Mouse (Mus musculus) forebrain, embryonic 15.5 days (tissue): ENCODE data around the gene Ttll13. TPM values are rescaled to one million over a fixed set of nuclear protein-coding genes. Genes with fewer than 3 reads are reported as not detected.
A peak's percentile ranks its signal among the peaks of the same experiment; 100 is the strongest.

Experiments
- ATAC-seq: fragments of 200-750 bp; cut with Nextera tagmentation; replicated peaks from 2 replicates; pipeline ENCODE4 v1.8.0; 2017; ENCODE audit warnings: mild to moderate bottlenecking, moderate TSS enrichment, moderate library complexity
- H3K27ac ChIP-seq: fragments of 300-500 bp; sonication (generic); replicated peaks from 2 replicates; pipeline ENCODE4 v1.5.1; 2015; ENCODE audit warnings: mild to moderate bottlenecking, inconsistent platforms
- H3K27me3 ChIP-seq: fragments of 300-500 bp; sonication (generic); 2 replicates; pipeline ENCODE4 v1.6.1; 2015; ENCODE audit warnings: inconsistent platforms
- H3K36me3 ChIP-seq: fragments of 300-500 bp; sonication (generic); 2 replicates; pipeline ENCODE4 v1.6.1; 2015; ENCODE audit warnings: mild to moderate bottlenecking, inconsistent platforms
- H3K4me1 ChIP-seq: fragments of 300-500 bp; sonication (generic); 2 replicates; pipeline ENCODE4 v1.6.1; 2015; ENCODE audit warnings: inconsistent platforms
- H3K4me2 ChIP-seq: fragments of 300-500 bp; sonication (generic); replicated peaks from 2 replicates; pipeline ENCODE4 v1.6.1; 2015; ENCODE audit warnings: mild to moderate bottlenecking, inconsistent platforms
- H3K4me3 ChIP-seq: fragments of 300-500 bp; sonication (generic); 2 replicates; pipeline ENCODE4 v1.5.1; 2015; ENCODE audit warnings: mild to moderate bottlenecking, inconsistent platforms
- H3K9ac ChIP-seq: fragments of 300-500 bp; sonication (generic); replicated peaks from 2 replicates; pipeline ENCODE4 v1.6.1; 2015; ENCODE audit warnings: mild to moderate bottlenecking, inconsistent platforms
- H3K9me3 ChIP-seq: fragments of 300-500 bp; sonication (generic); 2 replicates; pipeline ENCODE4 v1.6.1; 2016; ENCODE audit warnings: inconsistent platforms
- WGBS: fragments of 180-500 bp; shearing (Covaris S2); methylation state at CpG from one replicate; pipeline ENCODE4 v1.1.7; 2015; ENCODE audit warnings: mixed read lengths; 5-methylcytosine and 5-hydroxymethylcytosine counted together
- polyA plus RNA-seq: library from polyadenylated mRNA; unstranded; fragments of >200 nt; fragmentation: Nextera tagmentation; extraction: Ambion mirVana; gene quantifications from 2 replicates; pipeline ENCODE4 v1.2.1, GENCODE M21; 2015

Ttll13 gene
- polyA plus RNA-seq, 1 experiment from 2014 or later, result 1.1 TPM

GRCm38 (mm10) chr7:80276374-80276773 lies 30.2 kb downstream of the Ttll13 start:
- Histone ChIP-seq H3K36me3 (peaks cover 80% of the 10 kb centered on the region), H3K27me3 (no peaks in the 10 kb centered on the region), H3K4me1 (peaks cover 4% of the 10 kb centered on the region; the same call in 1 of the 2 replicates), H3K4me3 (no peak overlapping the region), H3K27ac (no peak overlapping the region), H3K9ac (no peak overlapping the region), H3K4me2 (no peak overlapping the region), H3K9me3 (peaks cover 11% of the 10 kb centered on the region; the same call in 1 of the 2 replicates)
- no peak for ATAC-seq
- 99% methylated on average over 4 of the region's 4 CpGs for WGBS

- Histone ChIP-seq H3K4me3 (no peak overlapping the region), H3K4me2 (no peak overlapping the region), H3K9me3 (peaks cover 3% of the 10 kb centered on the region; the same call in 1 of the 2 replicates), H3K4me1 (no peaks in the 10 kb centered on the region), H3K9ac (no peak overlapping the region), H3K27ac (no peak overlapping the region), H3K27me3 (no peaks in the 10 kb centered on the region), H3K36me3 (peaks cover 76% of the 10 kb centered on the region)
- ATAC-seq, result no peak
- 88% methylated on average over 10 of the region's 10 CpGs for WGBS
These were observed 33.9 kb downstream of the Ttll13 start for GRCm38 (mm10) chr7:80280032-80280431.

GRCm38 (mm10) chr7:80280998-80281397 lies 34.8 kb downstream of the Ttll13 start:
- Histone ChIP-seq H3K27me3 (no peaks in the 10 kb centered on the region), H3K9ac (no peak overlapping the region), H3K36me3 (peaks cover 78% of the 10 kb centered on the region), H3K4me3 (no peak overlapping the region), H3K9me3 (no peaks in the 10 kb centered on the region), H3K4me1 (no peaks in the 10 kb centered on the region), H3K4me2 (no peak overlapping the region), H3K27ac (no peak overlapping the region)
- ATAC-seq, result no peak
- 94% methylated on average over 2 of the region's 2 CpGs for WGBS

DNA sequence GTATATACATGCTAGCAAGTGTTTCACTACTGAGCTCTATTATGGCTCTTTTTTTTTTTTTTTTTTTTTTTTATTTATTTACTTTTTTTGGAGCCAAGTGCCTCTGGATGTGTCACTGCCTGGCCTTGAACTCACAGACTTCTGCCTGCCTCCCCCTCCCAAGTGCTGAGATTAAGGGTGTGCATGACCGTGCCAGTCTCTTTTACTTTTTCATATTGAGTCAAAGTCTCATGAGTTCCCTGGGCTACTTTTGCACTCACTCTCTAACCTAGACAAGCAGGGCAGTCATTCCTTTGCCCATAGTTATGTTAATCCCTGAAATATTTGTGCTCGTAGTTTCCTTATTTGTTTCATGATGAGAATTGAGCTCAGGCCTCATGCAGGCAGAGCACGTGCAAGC lies 35.5 kb downstream of the Ttll13 start:
- H3K4me3 ChIP-seq, result no peak overlapping the region
- WGBS, result 85% methylated on average over 3 of the region's 3 CpGs
- H3K36me3 ChIP-seq, result peaks cover 78% of the 10 kb centered on the region
- no peaks in the 10 kb centered on the region for H3K4me1 ChIP-seq
- no peaks in the 10 kb centered on the region for H3K27me3 ChIP-seq
- H3K9me3 ChIP-seq, result no peaks in the 10 kb centered on the region
- H3K27ac ChIP-seq, result no peak overlapping the region
- no peak overlapping the region for H3K9ac ChIP-seq
- ATAC-seq, result no peak
- no peak overlapping the region for H3K4me2 ChIP-seq

- no peak for ATAC-seq
- WGBS, result 95% methylated on average over 3 of the region's 3 CpGs
- Histone ChIP-seq H3K9ac (no peak overlapping the region), H3K4me1 (no peaks in the 10 kb centered on the region), H3K4me2 (no peak overlapping the region), H3K27ac (no peak overlapping the region), H3K9me3 (no peaks in the 10 kb centered on the region), H3K4me3 (no peak overlapping the region), H3K36me3 (peaks cover 79% of the 10 kb centered on the region), H3K27me3 (no peaks in the 10 kb centered on the region)
These were observed 37.2 kb downstream of the Ttll13 start for GRCm38 (mm10) chr7:80283226-80283918.

DNA sequence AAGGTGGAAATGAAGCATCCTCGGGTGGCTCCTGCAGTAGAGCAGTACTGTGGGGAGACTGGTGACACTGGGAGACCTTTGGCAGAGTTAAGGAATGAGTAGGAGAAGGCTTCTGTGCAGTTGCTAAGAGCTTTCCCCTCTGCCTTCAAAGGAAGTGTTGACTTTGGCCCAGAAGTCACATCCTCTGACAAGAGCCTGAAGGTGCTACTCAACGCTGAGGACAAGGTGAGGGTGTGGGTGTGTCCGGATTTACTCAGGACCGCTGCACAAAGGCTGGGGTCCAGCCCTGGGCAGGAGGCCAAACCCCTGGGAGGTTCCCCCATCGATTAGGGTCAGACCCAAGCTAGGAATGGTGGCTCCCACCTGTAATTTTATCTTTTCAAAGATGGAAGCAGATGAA lies 38.2 kb downstream of the Ttll13 start:
- ATAC-seq, result no peak
- Histone ChIP-seq H3K27ac (no peak overlapping the region), H3K4me3 (no peak overlapping the region), H3K27me3 (no peaks in the 10 kb centered on the region), H3K9ac (no peak overlapping the region), H3K4me1 (no peaks in the 10 kb centered on the region), H3K9me3 (no peaks in the 10 kb centered on the region), H3K4me2 (no peak overlapping the region), H3K36me3 (peaks cover 78% of the 10 kb centered on the region)
- WGBS, result 92% methylated on average over 5 of the region's 5 CpGs

DNA sequence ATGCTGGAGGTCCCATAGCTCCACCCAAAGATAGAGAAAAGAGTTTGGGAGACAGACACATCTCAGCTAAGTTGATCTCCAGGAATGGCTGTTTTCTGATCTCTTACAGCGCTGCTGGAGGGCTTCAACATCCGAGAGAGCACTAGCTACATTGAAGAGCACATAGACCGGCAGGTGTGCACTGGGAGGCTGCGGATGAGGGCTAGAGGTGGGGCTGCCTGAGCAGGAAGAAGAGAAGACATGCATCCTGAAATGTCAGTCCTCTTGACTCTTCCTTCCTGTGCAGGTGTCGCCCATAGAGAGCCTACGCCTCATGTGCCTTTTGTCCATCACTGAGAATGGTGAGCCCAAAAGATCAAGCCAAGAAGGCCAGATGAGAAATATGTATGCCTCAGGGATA lies 39.5 kb downstream of the Ttll13 start:
- 95% methylated on average over 6 of the region's 6 CpGs for WGBS
- Histone ChIP-seq H3K4me3 (no peak overlapping the region), H3K27ac (no peak overlapping the region), H3K9ac (no peak overlapping the region), H3K36me3 (peaks cover 75% of the 10 kb centered on the region), H3K4me1 (no peaks in the 10 kb centered on the region), H3K9me3 (no peaks in the 10 kb centered on the region), H3K4me2 (no peak overlapping the region), H3K27me3 (no peaks in the 10 kb centered on the region)
- ATAC-seq, result no peak

DNA sequence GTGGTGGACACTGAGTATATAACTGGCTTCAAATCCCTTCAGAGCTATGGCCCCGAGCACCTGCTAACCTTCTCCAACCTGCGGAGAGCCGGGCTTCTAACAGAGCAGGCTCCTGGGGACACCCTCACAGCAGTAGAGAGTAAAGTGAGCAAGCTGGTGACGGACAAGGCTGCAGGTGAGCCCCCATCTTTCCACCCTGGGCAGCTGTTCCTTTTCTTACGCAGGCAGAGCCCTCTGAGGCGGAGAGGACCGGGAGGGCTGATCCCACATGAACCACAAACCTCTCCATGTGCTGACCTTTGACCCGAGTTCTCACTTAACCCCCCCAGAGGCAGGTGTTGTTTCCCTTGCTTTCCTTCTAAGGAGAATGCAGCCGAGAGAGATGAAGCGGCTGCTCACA lies 41.6 kb downstream of the Ttll13 start:
- H3K9me3 ChIP-seq, result no peaks in the 10 kb centered on the region
- no peaks in the 10 kb centered on the region for H3K27me3 ChIP-seq
- WGBS, result 84% methylated on average over 10 of the region's 10 CpGs
- no peaks in the 10 kb centered on the region for H3K4me1 ChIP-seq
- no peak overlapping the region for H3K27ac ChIP-seq
- no peak for ATAC-seq
- no peak overlapping the region for H3K4me2 ChIP-seq
- peaks cover 83% of the 10 kb centered on the region for H3K36me3 ChIP-seq
- H3K9ac ChIP-seq, result no peak overlapping the region
- H3K4me3 ChIP-seq, result no peak overlapping the region

- no peaks in the 10 kb centered on the region for H3K9me3 ChIP-seq
- ATAC-seq, result peak; percentile 99
- no peaks in the 10 kb centered on the region for H3K27me3 ChIP-seq
- H3K9ac ChIP-seq, result peak within 1 kb of the TSS; percentile 65
- H3K4me3 ChIP-seq, result peak within 1 kb of the TSS; percentile 67
- peak within 1 kb of the TSS; percentile 96 for H3K4me2 ChIP-seq
- peaks cover 20% of the 10 kb centered on the region for H3K36me3 ChIP-seq
- H3K27ac ChIP-seq, result peak within 1 kb of the TSS; percentile 72
- under 1% methylated on average over 52 of the region's 52 CpGs for WGBS
- peaks cover 26% of the 10 kb centered on the region for H3K4me1 ChIP-seq
These were observed 48.0 kb downstream of the Ttll13 start, which contains the start of gene Prc1 for GRCm38 (mm10) chr7:80294062-80294763. Gene Prc1 (plus strand): TSS chr7:80294450.

DNA sequence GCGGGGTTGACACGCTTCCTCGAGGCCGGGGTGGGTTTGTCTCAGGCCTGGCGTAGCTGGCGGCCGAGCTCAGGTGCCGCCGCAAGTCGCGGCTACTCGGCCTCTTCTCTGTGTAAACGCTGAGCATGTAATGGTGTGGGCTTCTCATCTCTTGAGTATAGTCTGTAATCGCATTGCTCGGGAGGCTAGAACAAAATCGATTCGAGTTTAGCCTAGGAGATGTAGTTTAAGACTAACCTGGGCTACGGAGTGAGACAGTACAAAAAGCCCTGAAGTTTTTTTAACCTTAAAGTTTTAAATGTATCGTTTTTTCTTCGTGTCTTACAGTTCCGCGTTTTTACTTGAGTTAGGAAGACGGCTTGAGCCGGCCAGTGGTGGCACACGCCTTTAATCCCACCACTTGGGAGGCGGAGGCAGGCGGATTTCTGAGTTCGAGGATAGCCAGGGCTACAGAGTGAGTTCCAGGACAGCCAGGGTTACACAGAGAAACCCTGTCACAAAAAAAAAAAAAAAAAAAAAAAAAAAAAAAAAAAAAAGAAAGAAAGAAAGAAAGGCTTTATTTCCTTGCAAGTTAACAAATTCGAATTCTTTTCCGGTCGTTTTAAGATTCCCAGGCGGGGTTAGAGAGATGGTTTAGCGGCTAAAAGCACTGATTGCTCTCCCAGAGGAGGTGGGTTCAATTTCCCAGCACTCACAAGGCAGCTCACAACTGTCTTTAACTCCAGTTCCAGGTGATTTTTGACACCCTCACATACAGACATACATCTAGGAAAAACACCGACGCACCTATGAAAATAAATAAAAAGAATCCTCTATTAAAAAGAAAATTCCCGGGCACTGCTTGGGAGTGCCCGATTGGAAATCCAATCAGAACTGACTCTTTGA lies 48.8 kb downstream of the Ttll13 start:
- Histone ChIP-seq H3K4me3 (peak overlapping the region; percentile 67), H3K9me3 (no peaks in the 10 kb centered on the region), H3K36me3 (peaks cover 17% of the 10 kb centered on the region), H3K27ac (peak overlapping the region; percentile 72), H3K4me1 (peaks cover 26% of the 10 kb centered on the region), H3K27me3 (no peaks in the 10 kb centered on the region), H3K4me2 (peak overlapping the region; percentile 96), H3K9ac (peak overlapping the region; percentile 65)
- 8% methylated on average over 37 of the region's 37 CpGs for WGBS
- no peak for ATAC-seq

DNA sequence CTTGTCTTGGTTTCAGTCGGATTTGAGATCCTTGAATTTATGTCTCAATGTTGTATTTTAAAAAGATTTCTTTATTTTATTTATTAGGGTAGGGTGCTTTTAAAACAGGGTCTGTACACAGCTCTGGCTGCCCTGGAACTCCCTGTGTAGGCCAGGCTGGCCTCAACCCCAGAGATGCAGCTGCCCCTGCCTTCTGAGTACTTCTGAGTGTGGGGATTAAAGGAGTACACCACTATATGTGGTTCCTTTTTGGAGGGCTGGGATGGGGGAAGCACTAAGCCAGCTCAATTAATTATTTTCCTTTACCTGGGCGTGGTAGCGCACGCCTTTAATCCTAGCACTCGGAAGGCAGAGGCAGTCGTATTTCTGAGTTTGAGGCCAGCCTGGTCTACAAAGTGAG lies 50.3 kb downstream of the Ttll13 start:
- H3K27me3 ChIP-seq, result no peaks in the 10 kb centered on the region
- H3K9ac ChIP-seq, result no peak overlapping the region
- H3K4me2 ChIP-seq, result 0 out of 2 replicates have a peak overlapping the region, but pooled peaks have one; percentile 96
- no peak overlapping the region for H3K4me3 ChIP-seq
- H3K9me3 ChIP-seq, result no peaks in the 10 kb centered on the region
- H3K4me1 ChIP-seq, result peaks cover 26% of the 10 kb centered on the region
- 0 out of 2 replicates have a peak, but pooled peaks cover 7% of the 10 kb centered on the region for H3K36me3 ChIP-seq
- WGBS, result 85% methylated on average over 6 of the region's 6 CpGs
- no peak for ATAC-seq
- H3K27ac ChIP-seq, result no peak overlapping the region

- H3K9ac ChIP-seq, result no peak overlapping the region
- WGBS, result 75% methylated on average over 3 of the region's 3 CpGs
- 0 out of 2 replicates have a peak, but pooled peaks cover 6% of the 10 kb centered on the region for H3K36me3 ChIP-seq
- ATAC-seq, result no peak
- no peak overlapping the region for H3K27ac ChIP-seq
- peaks cover 26% of the 10 kb centered on the region for H3K4me1 ChIP-seq
- H3K4me2 ChIP-seq, result no peak overlapping the region
- no peaks in the 10 kb centered on the region for H3K27me3 ChIP-seq
- no peak overlapping the region for H3K4me3 ChIP-seq
- no peaks in the 10 kb centered on the region for H3K9me3 ChIP-seq
These were observed 50.9 kb downstream of the Ttll13 start for GRCm38 (mm10) chr7:80297041-80297440.
